Mouse (Mus musculus) neural tube, embryonic 10.5 days (tissue): ENCODE results near the gene Wwox.

Experiments
- DNase-seq: peaks from one replicate; pipeline ENCODE4 v3.0.0-alpha.2; 2017; ENCODE audit warnings: low spot score; ENCODE audit errors: extremely low spot score

The Wwox gene

DNA sequence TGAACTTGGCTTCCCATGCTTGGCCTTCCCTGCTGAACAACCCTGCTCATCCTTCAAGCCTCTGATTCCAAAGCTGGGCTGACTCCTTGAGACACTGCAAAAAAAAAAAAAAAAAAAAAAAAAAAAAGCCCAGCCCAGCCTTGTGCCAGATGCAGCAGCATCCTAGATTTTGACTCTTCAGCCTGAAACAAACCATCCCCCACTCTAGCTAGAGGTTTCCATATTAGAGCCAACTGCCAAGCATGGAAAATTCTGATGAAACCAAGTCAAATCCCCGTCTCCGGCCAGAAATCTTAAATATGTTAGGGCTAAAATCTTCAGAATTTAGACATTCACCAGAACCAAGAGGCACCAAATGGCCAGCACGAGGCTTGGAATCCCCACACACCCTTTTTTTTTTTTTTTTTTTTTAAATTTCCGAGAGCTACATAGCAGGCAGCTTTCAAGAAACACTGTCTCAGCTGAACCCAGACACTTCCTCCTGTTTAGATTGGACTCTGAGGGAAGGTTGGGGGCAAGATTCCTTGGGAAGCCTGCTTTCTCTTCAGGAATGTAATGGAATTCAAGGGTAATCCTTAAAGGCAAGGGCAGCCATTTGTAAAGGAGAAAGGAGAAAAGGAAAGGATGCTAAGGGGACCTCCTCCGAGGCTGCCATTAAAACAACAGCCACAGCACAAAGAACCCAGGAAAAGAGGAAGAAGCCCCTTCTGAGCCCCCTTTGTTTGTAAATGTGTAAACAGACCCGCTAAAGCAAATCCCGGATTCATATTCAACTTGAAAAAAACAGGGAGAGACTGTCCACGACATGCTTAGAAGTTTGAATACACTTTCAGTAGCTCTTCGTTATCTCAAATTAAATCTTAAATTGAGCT is 570.7 kb downstream of the Wwox start:
- DNase-seq, result peak; percentile 31

DNA sequence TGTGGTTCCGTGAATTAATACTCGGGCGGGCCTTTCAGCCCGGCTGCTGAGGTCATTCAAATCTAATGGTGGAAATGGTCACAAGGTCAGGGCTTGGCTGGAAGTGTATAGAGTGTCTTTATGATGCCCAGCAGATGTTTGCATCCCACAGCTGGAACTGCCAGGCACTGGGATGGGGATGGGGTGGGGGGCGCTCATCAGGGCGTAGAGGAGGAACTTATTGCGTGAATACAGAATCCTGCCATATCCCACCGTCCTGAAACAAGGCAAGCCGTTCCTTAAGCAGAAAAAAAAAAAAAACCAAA is 571.3 kb downstream of the Wwox start:
- peak; percentile 24 for DNase-seq

DNA sequence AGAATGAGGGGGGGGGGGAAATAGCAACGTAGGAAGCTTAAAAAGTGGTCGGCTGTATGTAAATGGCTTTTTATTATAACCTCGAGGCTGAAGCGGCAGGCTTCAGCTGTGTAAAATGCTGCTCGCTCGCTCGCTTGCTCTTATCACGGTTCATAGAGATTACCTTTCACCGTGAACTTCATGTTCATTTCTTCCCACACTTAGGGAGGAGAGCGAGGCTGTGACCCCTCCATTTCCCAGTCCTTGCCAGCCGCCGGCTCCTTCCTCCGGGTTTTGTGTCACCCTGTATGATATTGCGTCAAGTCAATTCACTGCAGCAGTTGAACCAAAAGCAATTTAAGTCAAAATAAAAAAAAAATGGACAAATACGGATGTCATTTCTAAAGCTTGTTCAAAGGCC is 580.2 kb downstream of the Wwox start:
- DNase-seq, result no peak

DNA sequence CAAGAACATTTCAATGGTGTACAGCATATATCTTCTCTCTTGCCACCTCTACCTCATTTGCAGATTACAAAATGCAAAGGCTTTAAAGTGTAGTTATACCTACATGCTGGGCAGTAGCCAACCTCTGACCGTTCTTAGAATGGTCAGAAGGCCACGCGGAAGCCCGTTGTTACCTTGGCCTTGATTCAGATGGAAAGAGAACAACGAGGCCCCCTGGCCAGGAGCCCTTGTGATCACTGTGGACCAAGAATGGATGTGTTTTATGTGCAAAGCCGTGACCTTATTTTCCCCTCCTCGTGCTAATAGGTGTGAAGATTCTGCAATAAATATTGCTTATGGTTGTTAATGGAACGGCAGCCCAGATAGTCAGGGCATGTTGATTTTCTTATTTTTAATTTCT is 582.3 kb downstream of the Wwox start:
- no peak for DNase-seq

DNA sequence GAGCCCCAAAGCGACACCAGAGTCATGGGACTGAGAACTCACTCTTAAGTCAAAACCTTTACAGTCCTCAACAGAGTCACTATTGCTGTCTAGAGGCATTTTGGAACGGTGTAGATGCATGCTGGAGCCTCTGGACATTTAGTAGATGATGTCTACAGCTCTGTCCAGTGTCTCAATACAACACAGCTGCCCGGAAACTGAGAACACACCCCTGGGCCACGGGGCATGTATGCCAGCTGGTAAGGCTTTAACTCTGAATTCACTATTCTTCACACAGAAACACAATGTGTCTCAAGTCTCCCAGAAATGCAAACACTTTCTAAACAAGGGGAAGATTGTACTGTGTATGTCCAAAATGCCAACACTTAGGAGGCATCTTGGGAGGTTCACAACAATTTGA is 584.6 kb downstream of the Wwox start:
- no peak for DNase-seq

DNA sequence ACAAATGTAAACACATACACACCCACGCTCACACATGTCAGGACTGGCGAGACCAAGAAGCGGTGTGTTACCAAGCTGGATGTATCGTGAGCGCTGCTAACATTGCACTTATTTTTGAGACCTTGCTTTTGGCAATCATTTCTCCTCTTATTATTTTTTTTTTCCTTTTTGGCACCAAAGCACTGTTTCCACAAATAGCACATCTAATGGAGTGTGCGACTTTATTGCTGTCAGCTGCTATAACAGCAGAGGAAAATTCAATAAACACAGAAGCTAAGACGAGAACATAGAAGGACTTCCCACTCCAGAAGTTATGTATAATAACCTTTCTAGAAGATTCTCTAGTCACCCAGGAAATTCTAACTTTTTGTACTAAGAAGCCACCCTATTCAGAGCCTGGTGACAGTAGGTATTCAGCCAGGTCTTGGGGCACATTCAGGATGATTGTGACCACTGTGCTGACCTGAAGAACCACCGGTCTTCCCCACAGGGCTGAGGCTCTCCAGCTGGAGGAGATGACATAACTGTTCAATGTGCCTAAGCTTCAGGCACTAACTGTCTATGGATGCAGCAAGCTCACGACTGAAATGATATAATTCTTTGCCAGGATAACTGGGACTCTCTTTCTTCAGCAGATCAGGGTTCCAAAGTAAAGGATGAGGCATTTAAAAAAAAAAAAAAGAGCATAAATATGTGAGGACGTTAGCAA is 586.1 kb downstream of the Wwox start:
- DNase-seq, result no peak

DNA sequence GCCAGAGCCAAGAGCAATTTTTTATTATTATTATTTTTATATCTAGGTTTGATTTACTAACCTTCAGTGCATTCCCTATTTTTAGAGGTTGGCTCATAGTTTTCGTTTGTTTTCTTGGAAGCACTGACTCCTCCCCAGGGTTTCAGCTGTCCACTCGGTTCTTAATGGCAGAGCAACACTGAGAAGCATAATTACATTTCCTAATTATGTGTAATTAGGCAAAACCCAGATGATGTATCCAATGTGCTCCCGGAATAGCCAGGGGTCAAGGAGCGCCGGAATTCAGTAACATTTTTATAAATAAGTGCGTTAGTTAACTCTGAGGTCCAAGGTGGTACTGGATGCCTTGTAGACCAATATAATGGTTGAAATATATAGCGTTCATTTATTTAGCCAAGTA is 586.7 kb downstream of the Wwox start:
- no peak for DNase-seq

DNA sequence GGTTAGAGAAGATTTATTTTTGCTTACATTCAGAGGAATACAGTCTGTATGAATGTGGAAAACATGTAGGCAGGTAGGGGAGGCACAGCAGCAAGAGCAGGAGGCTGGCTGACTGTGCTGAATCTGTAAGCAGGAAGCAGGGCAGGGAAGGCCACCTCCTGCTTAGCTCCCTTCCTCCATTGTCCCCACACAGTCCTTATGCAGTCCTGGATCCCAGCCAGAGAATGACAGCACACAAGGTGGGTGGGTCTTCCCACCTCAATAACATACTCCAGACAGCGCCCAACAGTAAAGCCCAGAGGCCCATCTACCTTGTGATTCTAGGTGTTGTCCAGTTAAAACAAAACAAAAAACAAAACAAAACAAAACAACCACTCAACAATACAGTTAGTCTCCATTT is 593.7 kb downstream of the Wwox start:
- DNase-seq, result no peak

DNA sequence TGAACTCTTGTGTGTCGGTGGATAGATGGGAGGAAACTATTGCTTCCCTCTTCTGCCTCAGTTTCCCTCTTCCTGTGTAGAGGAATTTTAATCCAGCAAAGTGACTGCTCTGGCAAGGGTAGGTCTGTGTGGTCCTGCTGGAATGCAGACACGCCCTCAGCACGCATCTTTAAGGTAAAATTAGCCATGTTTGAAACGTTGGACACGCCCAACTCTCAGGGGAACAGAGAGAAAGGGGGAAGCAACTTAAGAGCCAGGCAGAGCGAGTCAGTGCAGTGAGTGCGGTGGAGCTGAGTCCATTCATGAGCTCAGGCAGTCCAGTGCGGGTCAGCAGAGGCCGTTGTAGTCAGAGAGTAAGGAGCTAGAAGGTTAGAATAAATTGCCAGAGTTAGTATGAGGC is 596.6 kb downstream of the Wwox start:
- no peak for DNase-seq

DNA sequence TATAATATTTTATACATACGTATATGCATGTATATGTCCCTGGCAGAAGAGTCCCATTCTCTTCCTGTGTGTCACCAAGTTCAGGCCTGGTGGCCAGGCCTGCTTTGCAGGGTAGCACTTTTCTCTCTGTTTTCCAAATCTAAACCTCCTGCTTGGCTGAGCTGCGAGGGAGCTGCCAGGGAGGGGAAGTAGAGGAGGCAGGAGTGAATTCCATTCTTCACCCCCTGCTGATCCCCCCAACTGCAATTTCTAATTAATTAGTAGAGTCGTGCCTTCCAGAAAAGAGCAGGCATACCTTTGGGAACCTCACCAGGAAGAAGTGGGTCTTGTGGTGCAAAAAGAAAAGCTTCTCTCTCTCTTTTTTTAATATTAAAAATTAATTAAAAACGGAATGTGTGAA is 599.0 kb downstream of the Wwox start:
- no peak for DNase-seq

DNA sequence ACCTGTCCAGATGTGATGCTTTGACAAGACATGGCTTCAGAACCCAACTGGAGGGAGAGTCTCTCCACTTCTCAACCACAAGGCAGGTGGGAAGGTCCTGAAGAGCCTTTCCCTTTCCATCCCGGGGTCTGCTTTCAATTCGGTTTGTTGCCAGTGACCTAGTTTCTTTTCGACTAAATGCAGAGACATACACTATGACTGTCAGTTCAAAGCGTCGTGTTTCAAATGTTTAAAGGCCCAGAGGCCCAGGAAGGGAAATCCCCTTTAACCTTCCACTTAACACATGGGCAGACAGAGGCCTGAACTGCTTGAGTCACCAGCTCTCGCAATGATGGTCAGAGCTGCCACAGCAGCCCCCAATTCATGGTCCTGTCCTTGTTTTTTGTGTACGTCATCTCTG is 606.3 kb downstream of the Wwox start:
- DNase-seq, result no peak

DNA sequence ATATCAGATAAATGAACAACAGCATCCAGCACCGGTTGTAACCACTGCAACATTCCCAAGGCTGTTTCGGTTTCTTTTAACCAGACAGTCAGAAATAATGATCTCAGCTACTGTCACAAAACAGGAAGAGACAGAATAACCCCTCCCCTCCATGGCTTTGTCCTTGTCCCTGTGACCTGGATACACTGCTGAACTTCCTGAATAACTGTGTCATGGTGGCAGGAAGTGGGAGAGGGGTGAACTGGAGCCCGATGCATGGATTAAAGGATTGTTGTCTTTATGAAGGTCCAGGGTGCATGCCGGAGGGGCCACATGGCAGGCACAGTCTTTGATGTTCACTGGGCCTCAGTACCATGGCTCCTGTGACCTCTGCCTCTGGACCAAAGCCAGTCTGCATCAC is 607.0 kb downstream of the Wwox start:
- no peak for DNase-seq

DNA sequence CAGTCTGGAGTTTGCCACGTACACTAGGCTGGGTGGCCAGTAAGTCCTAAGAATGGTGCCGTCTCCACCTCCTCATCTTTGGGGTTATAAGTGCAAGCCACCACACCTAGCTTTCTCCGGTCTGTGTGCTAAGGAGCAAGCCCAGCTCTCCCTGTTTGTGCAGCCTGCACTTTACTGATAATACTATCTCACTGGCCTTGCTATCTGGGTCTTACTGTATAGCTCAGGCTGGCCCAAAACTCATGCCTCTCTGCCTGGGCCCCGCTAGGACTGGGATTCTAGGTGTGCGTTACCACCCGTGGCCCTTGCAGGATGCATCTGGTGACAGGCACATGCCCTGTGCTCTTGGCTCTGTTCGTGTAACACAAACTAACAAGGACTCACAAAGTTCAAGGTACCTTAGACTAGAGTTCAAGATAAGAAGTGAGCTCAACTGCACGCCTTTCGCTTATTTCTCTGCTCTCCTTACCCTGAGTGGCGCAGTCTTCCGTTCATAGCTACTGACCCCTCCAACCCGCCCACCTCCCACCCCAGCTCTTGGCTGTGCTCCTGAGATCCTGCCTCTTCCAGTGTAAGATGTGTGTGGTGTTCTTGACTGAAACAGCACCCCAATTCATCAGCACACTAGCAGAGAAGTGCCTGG is 618.9 kb downstream of the Wwox start:
- no peak for DNase-seq

DNA sequence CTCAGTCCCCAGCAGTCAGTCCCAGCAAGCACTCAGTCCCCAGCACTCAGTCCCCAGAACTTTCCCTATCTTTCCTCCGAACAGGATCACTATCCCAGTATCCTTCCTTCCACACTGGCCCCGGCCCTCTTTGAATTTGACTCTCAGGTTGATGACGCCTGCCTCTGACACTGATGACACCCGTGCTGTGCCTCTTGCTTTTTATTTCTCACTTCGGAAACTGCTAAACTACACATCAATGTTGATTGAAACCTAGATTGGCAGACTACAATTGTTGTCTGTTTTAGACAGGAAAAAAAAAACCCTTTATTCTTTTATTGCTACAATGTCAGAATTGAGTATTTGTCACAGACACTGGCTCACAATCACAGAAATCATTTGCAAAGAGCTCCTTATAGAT is 624.2 kb downstream of the Wwox start:
- no peak for DNase-seq

DNA sequence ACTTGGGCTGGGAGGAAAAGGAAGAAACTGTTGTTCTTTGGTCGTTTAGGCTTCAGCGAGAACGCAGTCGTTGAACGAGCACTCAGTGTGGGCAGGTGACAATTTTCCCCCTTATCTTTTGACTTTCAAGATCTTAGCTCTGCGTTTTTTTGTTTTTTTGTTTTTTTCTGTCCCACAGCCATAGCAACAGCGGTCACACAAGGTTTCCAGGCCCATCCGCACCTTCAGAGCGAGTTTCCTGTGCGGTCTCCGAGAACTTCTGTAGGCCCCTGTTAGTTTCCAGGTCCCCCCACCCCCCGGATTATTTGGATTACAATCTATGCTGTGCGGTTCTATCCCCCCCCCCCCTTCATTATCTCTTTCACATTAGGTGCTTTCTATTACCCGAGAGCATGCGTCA is 625.2 kb downstream of the Wwox start:
- no peak for DNase-seq

DNA sequence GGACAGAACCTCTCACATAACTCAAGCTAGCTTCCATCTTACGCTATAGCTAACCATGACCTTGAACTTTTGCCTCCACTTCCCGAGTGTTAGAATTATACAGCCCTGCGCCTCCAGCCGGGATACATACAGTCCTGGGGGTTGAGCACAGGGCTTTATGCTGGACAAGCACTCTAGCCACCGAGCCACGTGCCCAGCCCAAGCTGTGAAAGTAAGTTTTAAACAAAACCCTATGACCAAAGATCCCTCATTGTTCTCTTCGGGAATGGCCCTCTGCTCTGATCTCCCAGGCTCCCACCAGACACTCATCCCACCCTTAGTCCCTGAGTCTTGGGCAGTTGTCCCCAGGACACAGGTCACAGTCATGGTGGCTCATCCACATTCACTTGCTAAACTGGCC is 625.9 kb downstream of the Wwox start:
- DNase-seq, result no peak

DNA sequence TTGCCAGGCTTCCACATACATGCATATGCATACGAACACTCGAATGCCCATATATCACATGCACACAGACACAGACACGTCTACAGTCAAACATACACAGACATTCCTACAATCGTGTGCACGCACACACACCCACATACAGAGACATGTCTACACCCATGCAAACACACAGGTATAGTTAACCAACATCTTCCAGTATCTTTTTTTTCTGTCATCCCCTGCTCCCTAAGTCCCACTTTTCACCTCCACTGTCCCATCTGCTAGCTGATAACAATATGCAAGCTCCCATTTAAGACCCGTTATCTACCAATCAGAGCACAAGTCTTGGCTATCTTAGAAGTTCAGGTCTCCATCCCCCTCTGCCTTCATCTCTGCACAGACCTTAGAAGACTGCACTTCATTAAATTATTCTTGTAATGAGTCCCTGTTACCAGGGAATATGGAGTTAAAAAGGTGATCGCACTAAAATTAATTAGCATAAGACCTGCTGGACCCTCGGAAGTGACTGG is 627.1 kb downstream of the Wwox start:
- no peak for DNase-seq

DNA sequence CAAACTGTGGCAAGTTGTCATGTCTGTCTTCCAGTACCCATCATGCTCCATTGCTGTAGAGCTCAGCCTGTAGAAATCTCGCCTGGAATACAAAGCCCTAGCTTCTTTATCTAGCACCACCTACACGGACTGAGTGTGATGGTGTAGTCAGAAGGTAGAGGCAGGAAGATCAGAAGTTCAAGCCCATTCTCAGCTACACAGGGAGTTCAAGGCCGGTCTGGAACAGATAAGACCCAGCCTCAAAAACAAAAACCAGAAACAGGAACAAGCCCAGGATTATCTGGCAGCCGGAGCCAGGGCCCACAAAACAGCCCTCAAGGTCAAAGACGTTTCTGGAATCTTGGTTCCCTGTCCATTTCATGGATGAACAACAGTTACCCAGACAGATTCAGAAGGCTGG is 629.3 kb downstream of the Wwox start:
- no peak for DNase-seq

DNA sequence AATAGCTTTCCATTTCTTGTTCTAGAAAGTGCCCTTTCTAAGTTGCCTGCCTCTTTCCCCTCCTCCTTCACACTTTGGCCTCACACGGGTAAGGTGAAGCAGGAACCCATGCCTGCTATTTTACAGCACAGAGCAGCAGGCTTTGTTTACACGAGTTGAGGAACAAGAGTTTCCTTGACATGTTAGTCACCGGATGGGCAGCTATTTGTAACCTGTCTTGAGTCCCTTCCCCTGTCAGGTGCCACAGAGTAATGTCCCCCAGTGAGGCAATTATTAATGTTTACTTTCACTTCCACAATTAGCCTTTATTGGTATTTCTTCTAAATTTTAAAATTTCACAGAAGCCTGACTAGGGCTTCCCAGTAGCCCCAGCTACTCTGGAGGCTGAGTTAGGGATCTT is 630.8 kb downstream of the Wwox start:
- DNase-seq, result no peak

DNA sequence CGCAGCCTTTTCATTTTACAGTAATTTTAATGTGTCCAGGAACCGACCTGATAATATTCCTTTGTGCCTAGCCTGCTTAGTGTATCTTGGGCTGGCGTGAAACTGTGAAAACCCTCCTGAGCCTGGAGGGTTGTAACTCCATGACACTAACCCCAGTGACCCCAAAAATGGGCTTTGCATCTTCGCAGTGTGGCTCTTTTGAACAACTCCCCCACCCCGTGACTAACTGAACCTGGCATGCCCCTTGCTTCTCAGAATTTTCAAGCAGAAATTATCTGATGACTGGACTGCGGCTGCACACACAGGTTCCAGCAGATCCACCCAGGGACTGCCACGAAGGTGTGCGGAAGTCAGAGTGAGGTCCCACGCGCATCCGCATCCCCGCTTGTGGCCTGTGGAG is 631.8 kb downstream of the Wwox start:
- DNase-seq, result no peak

DNA sequence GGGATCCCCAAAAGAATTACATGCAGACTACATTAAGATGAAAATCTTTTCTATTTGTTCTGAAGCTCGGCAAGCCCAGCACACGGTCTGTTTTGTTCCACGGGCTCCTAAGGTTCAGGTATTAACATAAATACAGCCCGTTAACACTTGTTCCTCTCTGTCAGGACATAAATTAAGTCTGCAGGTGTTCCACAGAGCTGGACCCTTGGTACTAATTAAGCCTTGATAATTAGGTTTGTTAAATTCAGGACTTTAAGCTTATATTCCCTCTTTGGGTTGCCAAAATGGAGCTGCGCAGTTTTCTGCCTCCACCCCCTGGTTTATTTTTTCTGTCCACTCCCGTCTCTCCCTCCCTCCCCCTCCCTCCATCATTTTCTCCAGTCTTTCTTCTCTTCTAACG is 638.8 kb downstream of the Wwox start:
- DNase-seq, result no peak
